In genomic region chr14:73421580-73421979, GRCm38 (mm10) we compare ENCODE assay signal across 23 mouse cellular contexts.
"Had no signal": no experiment of that assay in that cellular context is flagged by ENCODE, and none has a peak within 500 bp of the region (broad histone marks: within the 10 kb centered on the region; RNA-seq: fewer than 3 reads in every experiment).

No protein-coding gene starts in this region.

- H3K9ac ChIP-seq: limb, embryonic 13.5 days; liver, embryonic 12.5 days; liver, embryonic 15.5 days; lung, embryonic 15.5 days; midbrain, embryonic 13.5 days; neural tube, embryonic 13.5 days; stomach, embryonic 15.5 days had no signal

- DNase-seq: kidney, postnatal 10 days; layer of hippocampus, adult 9-11 months; liver; lung, adult 18-20 months; lung, postnatal 10 days; lung, postnatal 36 days; retina, postnatal 1 day; right cerebral cortex, postnatal 25 days; spleen, adult 18-20 months; thymus, postnatal 25 days had no signal

- H3K4me3 ChIP-seq: limb, embryonic 10.5 days; limb, embryonic 13.5 days; liver, embryonic 12.5 days; liver, embryonic 15.5 days; lung, embryonic 15.5 days; megakaryocyte, embryonic 14.5 days; midbrain, embryonic 10.5 days; midbrain, embryonic 13.5 days; myocyte; neural tube, embryonic 13.5 days; stomach, embryonic 15.5 days had no signal

- ATAC-seq: intestine, postnatal 0 days; liver, embryonic 12.5 days; midbrain, embryonic 13.5 days; midbrain, embryonic 16.5 days had no signal

- H3K4me2 ChIP-seq: limb, embryonic 13.5 days; liver, embryonic 12.5 days; liver, embryonic 15.5 days; lung, embryonic 15.5 days; midbrain, embryonic 13.5 days; neural tube, embryonic 13.5 days; stomach, embryonic 15.5 days had no signal

- H3K4me1 ChIP-seq: liver, embryonic 12.5 days; liver, embryonic 15.5 days; lung, embryonic 15.5 days; neural tube, embryonic 13.5 days; stomach, embryonic 15.5 days had no signal

- H3K9me3 ChIP-seq: limb, embryonic 10.5 days; limb, embryonic 13.5 days; liver, embryonic 15.5 days; lung, embryonic 15.5 days; megakaryocyte, embryonic 14.5 days; midbrain, embryonic 10.5 days; midbrain, embryonic 13.5 days; neural tube, embryonic 13.5 days; stomach, embryonic 15.5 days had no signal

- H3K27me3 ChIP-seq: limb, embryonic 13.5 days; liver, embryonic 12.5 days; liver, embryonic 15.5 days; lung, embryonic 15.5 days; megakaryocyte, embryonic 14.5 days; midbrain, embryonic 13.5 days; neural tube, embryonic 13.5 days; stomach, embryonic 15.5 days had no signal

- H3K27ac ChIP-seq: limb, embryonic 10.5 days; limb, embryonic 13.5 days; liver, embryonic 12.5 days; liver, embryonic 15.5 days; lung, embryonic 15.5 days; midbrain, embryonic 10.5 days; midbrain, embryonic 13.5 days; neural tube, embryonic 13.5 days; stomach, embryonic 15.5 days had no signal

- H3K36me3 ChIP-seq: limb, embryonic 10.5 days; limb, embryonic 13.5 days; liver, embryonic 12.5 days; liver, embryonic 15.5 days; lung, embryonic 15.5 days; midbrain, embryonic 10.5 days; midbrain, embryonic 13.5 days; neural tube, embryonic 13.5 days; stomach, embryonic 15.5 days had no signal
